Mouse (Mus musculus) embryonic facial prominence, embryonic 10.5 days (tissue): Measurements from ENCODE around the gene Vhl. TPM values are rescaled to one million over a fixed set of nuclear protein-coding genes. Genes with fewer than 3 reads are reported as not detected.

ENCODE experiments used
- DNase-seq: peaks from one replicate; pipeline ENCODE4 v3.0.0-alpha.2; 2017; ENCODE audit warnings: low spot score
- H3K27ac ChIP-seq: fragments of 300-500 bp; sonication (generic); replicated peaks from 2 replicates; pipeline ENCODE4 v1.5.1; 2016; ENCODE audit warnings: mild to moderate bottlenecking
- H3K27me3 ChIP-seq: fragments of 300-500 bp; sonication (generic); replicated peaks from 2 replicates; pipeline ENCODE4 v1.6.1; 2016; ENCODE audit warnings: low read depth, mild to moderate bottlenecking; ENCODE audit not compliant: poor library complexity, severe bottlenecking
- H3K36me3 ChIP-seq: fragments of 300-500 bp; sonication (generic); replicated peaks from 2 replicates; pipeline ENCODE4 v1.6.1; 2016; ENCODE audit warnings: mild to moderate bottlenecking, moderate library complexity
- H3K4me1 ChIP-seq: fragments of 300-500 bp; sonication (generic); 2 replicates; pipeline ENCODE4 v1.6.1; 2016
- H3K4me3 ChIP-seq: fragments of 300-500 bp; sonication (generic); 2 replicates; pipeline ENCODE4 v1.5.1; 2016; ENCODE audit warnings: mild to moderate bottlenecking, moderate library complexity
- H3K9me3 ChIP-seq: fragments of 300-500 bp; sonication (generic); 2 replicates; pipeline ENCODE4 v1.6.1; 2016; ENCODE audit warnings: mild to moderate bottlenecking
- WGBS: fragments of 180-500 bp; shearing (Covaris S2); methylation state at CpG from one replicate; pipeline ENCODE4 v1.1.7; 2016; 5-methylcytosine and 5-hydroxymethylcytosine counted together
- polyA plus RNA-seq: library from polyadenylated mRNA; unstranded; fragments of >200 nt; fragmentation: Nextera tagmentation; extraction: Ambion mirVana; gene quantifications from 2 replicates; pipeline ENCODE4 v1.2.1, GENCODE M21; 2016

The Vhl gene
- polyA plus RNA-seq, 1 experiment from 2014 or later, result 44.8 TPM

- under 1% methylated on average over 65 of the region's 65 CpGs for WGBS
- Histone ChIP-seq H3K27me3 (no peaks in the 10 kb centered on the region), H3K4me1 (peaks cover 26% of the 10 kb centered on the region), H3K4me3 (peak within 1 kb of the TSS; percentile 96), H3K9me3 (no peaks in the 10 kb centered on the region), H3K36me3 (peaks cover 34% of the 10 kb centered on the region), H3K27ac (peak within 1 kb of the TSS; percentile 95)
- peak; percentile 91 for DNase-seq
These were observed 19.1 kb upstream of the Vhl start, which contains the start of gene Brk1 for GRCm38 (mm10) chr6:113604432-113605223. Gene Brk1, plus strand, starts transcription at chr6:113604772.

GRCm38 (mm10) chr6:113605224-113605545, 18.6 kb upstream of the Vhl start:
- WGBS, result 5% methylated on average over 10 of the region's 10 CpGs
- H3K36me3 ChIP-seq, result peaks cover 40% of the 10 kb centered on the region
- peak overlapping the region; percentile 95 for H3K27ac ChIP-seq
- H3K4me3 ChIP-seq, result peak overlapping the region; percentile 96
- no peaks in the 10 kb centered on the region for H3K27me3 ChIP-seq
- DNase-seq, result no peak
- no peaks in the 10 kb centered on the region for H3K9me3 ChIP-seq
- peaks cover 25% of the 10 kb centered on the region for H3K4me1 ChIP-seq

- WGBS, result 71% methylated on average over 6 of the region's 6 CpGs
These were observed 14.9 kb upstream of the Vhl start for GRCm38 (mm10) chr6:113608871-113609270.

GRCm38 (mm10) chr6:113609293-113609692, 14.5 kb upstream of the Vhl start:
- 89% methylated on average over 7 of the region's 7 CpGs for WGBS
- no peak overlapping the region for H3K27ac ChIP-seq
- peaks cover 19% of the 10 kb centered on the region for H3K4me1 ChIP-seq
- no peak for DNase-seq
- no peaks in the 10 kb centered on the region for H3K27me3 ChIP-seq
- peaks cover 2% of the 10 kb centered on the region; the same call in 1 of the 2 replicates for H3K9me3 ChIP-seq
- H3K4me3 ChIP-seq, result no peak overlapping the region
- peaks cover 81% of the 10 kb centered on the region for H3K36me3 ChIP-seq

More at GRCm38 (mm10) chr6:113608871-113609270, 14.9 kb upstream of the Vhl start:
- Histone ChIP-seq H3K4me1 (peaks cover 19% of the 10 kb centered on the region), H3K9me3 (no peaks in the 10 kb centered on the region; the same call in 1 of the 2 replicates), H3K27ac (no peak overlapping the region), H3K36me3 (peaks cover 77% of the 10 kb centered on the region), H3K4me3 (no peak overlapping the region), H3K27me3 (no peaks in the 10 kb centered on the region)
- no peak for DNase-seq

GRCm38 (mm10) chr6:113612258-113612969, 11.3 kb upstream of the Vhl start:
- WGBS, result 92% methylated on average over 8 of the region's 8 CpGs
- H3K27me3 ChIP-seq, result no peaks in the 10 kb centered on the region
- H3K4me3 ChIP-seq, result no peak overlapping the region
- H3K36me3 ChIP-seq, result peaks cover 99% of the 10 kb centered on the region
- H3K9me3 ChIP-seq, result peaks cover 2% of the 10 kb centered on the region; the same call in 1 of the 2 replicates
- H3K27ac ChIP-seq, result no peak overlapping the region
- peaks cover 5% of the 10 kb centered on the region; the same call in 1 of the 2 replicates for H3K4me1 ChIP-seq
- DNase-seq, result no peak

- WGBS, result 97% methylated on average over 7 of the region's 7 CpGs
- peaks cover 98% of the 10 kb centered on the region for H3K36me3 ChIP-seq
These were observed 9.6 kb upstream of the Vhl start for GRCm38 (mm10) chr6:113614152-113614551.

GRCm38 (mm10) chr6:113614997-113615396, 8.8 kb upstream of the Vhl start:
- Histone ChIP-seq H3K4me3 (no peak overlapping the region), H3K9me3 (peaks cover 2% of the 10 kb centered on the region; the same call in 1 of the 2 replicates), H3K27me3 (no peaks in the 10 kb centered on the region), H3K27ac (no peak overlapping the region), H3K36me3 (peaks cover 89% of the 10 kb centered on the region), H3K4me1 (no peaks in the 10 kb centered on the region)
- 96% methylated on average over 8 of the region's 8 CpGs for WGBS
- no peak for DNase-seq

More at GRCm38 (mm10) chr6:113614152-113614551, 9.6 kb upstream of the Vhl start:
- Histone ChIP-seq H3K27me3 (no peaks in the 10 kb centered on the region), H3K9me3 (peaks cover 2% of the 10 kb centered on the region; the same call in 1 of the 2 replicates), H3K4me1 (peaks cover under 1% of the 10 kb centered on the region; the same call in 1 of the 2 replicates), H3K4me3 (no peak overlapping the region), H3K27ac (no peak overlapping the region)
- DNase-seq, result no peak

GRCm38 (mm10) chr6:113615489-113615888, 8.3 kb upstream of the Vhl start:
- DNase-seq, result no peak
- Histone ChIP-seq H3K27ac (no peak overlapping the region), H3K4me3 (no peak overlapping the region), H3K36me3 (peaks cover 84% of the 10 kb centered on the region), H3K27me3 (no peaks in the 10 kb centered on the region), H3K4me1 (no peaks in the 10 kb centered on the region), H3K9me3 (peaks cover 2% of the 10 kb centered on the region; the same call in 1 of the 2 replicates)
- WGBS, result 96% methylated on average over 4 of the region's 4 CpGs

GRCm38 (mm10) chr6:113623386-113623785, 373 bp upstream of the Vhl start:
- peak overlapping the region; percentile 95; the same call in 1 of the 2 replicates for H3K27ac ChIP-seq
- H3K27me3 ChIP-seq, result no peaks in the 10 kb centered on the region
- no peak for DNase-seq
- WGBS, result 72% methylated on average over 5 of the region's 5 CpGs
- H3K9me3 ChIP-seq, result no peaks in the 10 kb centered on the region
- peak overlapping the region; percentile 79 for H3K4me3 ChIP-seq
- peaks cover 19% of the 10 kb centered on the region for H3K4me1 ChIP-seq
- peaks cover 33% of the 10 kb centered on the region for H3K36me3 ChIP-seq

GRCm38 (mm10) chr6:113624989-113625770, 1.4 kb downstream of the Vhl start:
- Histone ChIP-seq H3K9me3 (no peaks in the 10 kb centered on the region), H3K27ac (no peak overlapping the region), H3K4me3 (peak overlapping the region; percentile 79), H3K36me3 (peaks cover 45% of the 10 kb centered on the region), H3K27me3 (no peaks in the 10 kb centered on the region), H3K4me1 (peaks cover 19% of the 10 kb centered on the region)
- WGBS, result 68% methylated on average over 5 of the region's 5 CpGs
- no peak for DNase-seq

- DNase-seq, result no peak
- Histone ChIP-seq H3K4me3 (no peak overlapping the region), H3K9me3 (no peaks in the 10 kb centered on the region), H3K36me3 (peaks cover 86% of the 10 kb centered on the region), H3K4me1 (peaks cover 9% of the 10 kb centered on the region), H3K27ac (no peak overlapping the region), H3K27me3 (no peaks in the 10 kb centered on the region)
- 85% methylated on average over 5 of the region's 5 CpGs for WGBS
These were observed 6.6 kb downstream of the Vhl start for GRCm38 (mm10) chr6:113630322-113630721.

GRCm38 (mm10) chr6:113632863-113633262, 9.1 kb downstream of the Vhl start:
- Histone ChIP-seq H3K9me3 (no peaks in the 10 kb centered on the region), H3K36me3 (peaks cover 64% of the 10 kb centered on the region), H3K27ac (no peak overlapping the region), H3K4me1 (no peaks in the 10 kb centered on the region), H3K27me3 (no peaks in the 10 kb centered on the region), H3K4me3 (no peak overlapping the region)
- WGBS, result 91% methylated on average over 4 of the region's 4 CpGs
- no peak for DNase-seq
